Mouse (Mus musculus) adrenal gland, postnatal 36 days (tissue): Measurements from ENCODE around the gene Cd9. TPM values are rescaled to one million over a fixed set of nuclear protein-coding genes. Genes with fewer than 3 reads are reported as not detected.
A peak's percentile ranks its signal among the peaks of the same experiment; 100 is the strongest.

Source experiments
- DNase-seq, 2 experiments: peaks; one replicate each; pipeline ENCODE4 v3.0.0; 2021; ENCODE audit warnings: mixed read lengths in 1 of 2
- total RNA-seq, 2 experiments: library from RNA; stranded (reverse); gene quantifications; 2 replicates each; pipeline ENCODE4 v1.2.3; 2021

The Cd9 gene
- total RNA-seq, 2 experiments from 2014 or later, result 115 to 170 TPM

- DNase-seq, result no peak
These were observed 18.5 kb downstream of the Cd9 start for GRCm38 (mm10) chr6:125476090-125476489.

- no peak for DNase-seq
These were observed 19.4 kb downstream of the Cd9 start for GRCm38 (mm10) chr6:125475184-125475583.

DNA sequence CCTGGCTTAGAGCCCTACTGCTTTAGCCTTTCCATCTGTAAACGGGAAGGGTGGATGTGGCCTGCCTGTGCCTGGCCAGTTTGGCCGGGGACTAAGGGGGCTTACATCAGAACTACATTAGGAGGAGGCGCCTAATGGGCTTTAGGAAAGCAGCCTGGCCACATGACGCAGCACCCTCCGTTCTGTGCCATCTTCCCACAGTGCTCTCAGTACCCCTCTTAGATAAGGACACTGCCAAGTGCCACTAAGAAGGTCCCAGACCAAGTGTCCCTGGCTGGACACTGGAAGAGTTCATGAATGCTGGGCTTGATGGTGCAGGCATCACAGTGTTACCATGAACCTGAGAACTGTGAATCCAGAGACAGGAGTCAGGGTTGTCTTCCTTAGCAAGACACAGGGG is 20.7 kb downstream of the Cd9 start:
- no peak for DNase-seq

DNA sequence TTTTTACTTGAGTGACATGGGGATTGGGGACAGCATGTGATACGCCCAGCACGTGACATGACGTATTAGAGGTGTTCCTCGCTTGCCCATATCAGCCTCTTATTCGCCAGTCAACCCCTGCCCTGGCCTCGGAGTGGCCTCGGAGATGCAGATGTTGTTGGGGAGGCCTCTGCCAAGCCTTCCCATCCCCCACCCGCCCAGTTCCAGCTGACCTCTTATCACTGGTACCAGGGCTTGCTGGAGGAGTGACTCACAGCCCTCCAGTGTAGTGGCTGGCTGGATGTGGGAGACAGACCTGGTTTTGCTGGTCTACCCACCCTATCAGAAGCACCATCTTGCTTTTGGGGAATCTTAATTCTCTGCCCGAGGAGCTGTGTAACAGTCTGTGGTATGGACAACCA is 21.3 kb downstream of the Cd9 start:
- no peak for DNase-seq

GRCm38 (mm10) chr6:125471921-125472320 is 22.7 kb downstream of the Cd9 start:
- no peak for DNase-seq

DNA sequence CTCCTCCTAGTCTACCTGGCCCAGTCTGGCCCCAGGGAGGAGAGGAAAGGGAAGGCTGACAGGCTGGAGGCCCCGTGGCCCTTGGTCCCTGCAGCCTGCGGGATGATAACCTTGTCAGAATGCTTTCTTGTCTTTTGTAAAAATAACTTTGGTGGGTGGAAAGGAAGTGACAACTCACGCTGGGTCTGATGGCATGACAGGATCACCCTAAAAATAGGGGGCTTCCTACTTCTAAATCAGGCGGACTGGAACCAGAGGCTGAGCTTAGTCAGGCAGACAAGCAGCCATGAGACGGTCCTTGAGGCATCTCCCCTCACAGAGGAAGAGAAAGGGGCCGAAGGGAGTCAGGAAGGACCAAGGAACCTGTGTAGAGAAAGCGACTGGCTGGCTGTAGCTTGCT is 23.3 kb downstream of the Cd9 start:
- peak in 1 of 2 experiments; percentile 26 for DNase-seq

GRCm38 (mm10) chr6:125470616-125471015 is 24.0 kb downstream of the Cd9 start:
- no peak for DNase-seq

DNA sequence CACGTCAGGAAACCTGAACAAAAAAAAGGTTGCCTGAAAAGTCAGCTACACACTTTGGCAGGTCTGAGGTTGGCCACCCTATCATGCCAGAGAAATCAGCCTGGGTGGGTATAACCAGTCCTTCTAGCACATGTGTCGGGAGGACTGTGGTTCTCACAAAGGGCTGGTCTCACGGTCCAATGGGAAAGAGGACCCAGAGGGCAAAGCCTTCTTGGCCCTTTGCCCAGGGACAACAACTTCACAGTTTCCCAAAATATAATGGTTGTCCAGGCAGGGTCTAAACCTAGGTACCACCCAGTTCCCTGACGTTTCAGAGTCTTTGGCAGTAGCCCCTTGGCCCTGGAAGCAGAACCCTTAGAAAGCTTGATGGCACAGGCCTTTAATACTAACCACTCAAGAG is 25.4 kb downstream of the Cd9 start:
- no peak for DNase-seq

- DNase-seq, result no peak
These were observed 26.2 kb downstream of the Cd9 start for GRCm38 (mm10) chr6:125468179-125468960.

DNA sequence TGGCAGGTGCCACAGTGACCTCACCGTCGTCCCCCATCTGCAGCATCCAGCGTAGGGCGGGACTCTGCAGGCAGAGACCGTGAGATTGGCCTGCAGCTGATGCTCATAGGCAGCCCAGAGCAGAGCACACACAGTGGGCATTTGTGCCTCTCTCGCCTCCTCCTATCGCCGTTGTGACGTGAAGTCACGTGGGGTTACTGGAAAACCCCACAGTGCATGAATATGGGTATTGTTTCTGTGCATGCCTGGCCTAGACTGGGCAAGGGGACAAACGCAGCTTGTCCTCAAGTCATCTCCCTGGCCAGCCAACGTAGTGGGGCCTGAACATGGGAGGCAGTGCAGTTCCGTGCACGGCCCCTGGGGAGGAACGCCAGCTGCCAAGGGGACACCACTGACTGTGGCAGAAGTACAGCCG is 27.3 kb downstream of the Cd9 start:
- DNase-seq, result no peak

- no peak for DNase-seq
These were observed 32.3 kb downstream of the Cd9 start for GRCm38 (mm10) chr6:125462312-125462711.

- DNase-seq, result no peak
These were observed 32.8 kb downstream of the Cd9 start for GRCm38 (mm10) chr6:125461788-125462187.

DNA sequence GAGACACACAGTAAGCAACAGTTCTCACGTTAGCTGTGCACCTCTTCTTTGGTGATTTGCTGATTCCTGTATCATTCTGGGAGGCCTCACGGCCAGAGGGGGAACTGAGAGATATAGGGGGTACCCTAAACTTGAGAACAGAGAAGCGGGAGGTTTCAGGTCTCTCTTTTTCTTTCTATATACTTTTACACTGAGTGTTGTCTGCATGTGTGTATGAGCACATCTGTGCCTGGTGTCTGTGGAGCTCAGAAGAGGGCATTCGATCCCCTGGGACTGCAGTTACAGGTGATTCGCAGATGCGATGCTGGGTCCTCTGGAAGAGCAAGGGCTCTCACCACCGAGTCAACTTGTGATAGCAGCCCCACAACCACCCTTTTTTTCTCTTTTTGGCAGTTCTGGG is 33.3 kb downstream of the Cd9 start:
- no peak for DNase-seq

GRCm38 (mm10) chr6:125460589-125460988 is 34.0 kb downstream of the Cd9 start:
- DNase-seq, result no peak

DNA sequence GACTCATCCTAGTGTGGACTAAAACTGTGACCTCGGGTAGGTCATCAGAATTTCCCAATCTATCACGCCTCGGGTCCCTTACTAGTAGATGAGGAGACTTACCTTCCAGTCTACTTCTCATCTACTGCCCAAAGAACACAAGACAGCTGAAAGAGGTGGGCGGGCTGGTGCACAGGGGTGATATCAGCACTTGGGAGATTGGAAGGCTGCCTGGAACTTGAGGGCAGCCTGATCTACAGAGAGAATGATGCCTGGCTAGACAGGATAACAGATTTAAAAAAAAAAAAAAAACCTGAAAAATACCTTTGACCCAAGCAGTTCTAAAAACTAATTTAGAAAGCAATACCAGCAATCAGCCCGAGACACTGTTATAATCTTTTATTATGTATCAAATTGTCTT is 34.7 kb downstream of the Cd9 start:
- no peak for DNase-seq

DNA sequence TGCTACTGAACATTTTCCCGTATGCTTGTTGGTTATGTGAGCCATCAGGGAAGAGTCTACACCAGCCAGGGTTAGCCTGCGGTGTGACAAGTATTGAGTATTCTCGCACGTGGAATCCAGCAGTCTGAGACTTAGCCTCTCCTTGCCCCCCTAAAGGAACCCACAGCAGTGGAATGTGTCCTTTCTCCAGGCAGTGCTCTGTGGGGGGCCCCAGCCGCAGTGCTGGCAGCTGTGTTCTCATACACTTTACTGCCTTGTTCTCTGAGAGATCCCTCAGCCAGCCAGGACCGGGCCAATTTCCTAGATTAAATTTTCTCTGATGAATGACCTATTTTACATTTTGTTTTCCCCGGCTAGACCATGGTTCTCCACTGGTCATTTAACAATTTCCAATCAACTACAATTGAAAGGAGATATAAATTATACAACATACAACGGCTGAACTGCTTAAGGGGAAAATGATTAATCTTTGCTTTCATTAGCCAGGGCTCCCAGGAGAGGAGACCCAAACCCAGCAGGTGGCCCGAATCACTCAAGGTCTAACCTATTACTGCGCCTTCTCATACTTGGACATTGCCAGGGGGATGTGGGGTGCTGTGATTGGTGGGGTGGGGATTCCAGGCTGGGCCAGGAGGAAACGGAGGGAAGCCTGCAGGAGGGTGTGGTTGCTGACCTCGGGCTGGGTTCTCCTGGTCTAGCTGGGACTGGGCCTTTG is 38.6 kb downstream of the Cd9 start:
- no peak for DNase-seq

DNA sequence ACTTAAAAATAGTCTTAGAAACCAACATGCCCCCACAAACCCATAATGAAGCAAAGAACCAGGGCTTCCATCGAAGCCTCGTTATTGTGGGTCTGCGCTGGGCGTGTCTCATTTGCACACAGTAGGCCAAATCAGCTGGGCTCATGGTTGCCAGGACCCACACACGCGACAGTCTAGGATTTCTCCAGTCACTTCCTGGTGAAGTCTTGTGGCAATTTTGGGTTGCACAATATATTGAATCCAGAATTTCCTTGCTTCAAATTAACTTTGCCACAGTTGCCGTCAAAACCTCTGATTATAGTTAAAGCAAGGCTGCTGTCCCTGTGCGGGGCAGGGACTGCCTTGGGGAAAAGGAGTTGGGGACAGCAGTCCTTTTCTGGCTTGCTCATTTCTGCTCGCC is 39.9 kb downstream of the Cd9 start:
- DNase-seq, result no peak

DNA sequence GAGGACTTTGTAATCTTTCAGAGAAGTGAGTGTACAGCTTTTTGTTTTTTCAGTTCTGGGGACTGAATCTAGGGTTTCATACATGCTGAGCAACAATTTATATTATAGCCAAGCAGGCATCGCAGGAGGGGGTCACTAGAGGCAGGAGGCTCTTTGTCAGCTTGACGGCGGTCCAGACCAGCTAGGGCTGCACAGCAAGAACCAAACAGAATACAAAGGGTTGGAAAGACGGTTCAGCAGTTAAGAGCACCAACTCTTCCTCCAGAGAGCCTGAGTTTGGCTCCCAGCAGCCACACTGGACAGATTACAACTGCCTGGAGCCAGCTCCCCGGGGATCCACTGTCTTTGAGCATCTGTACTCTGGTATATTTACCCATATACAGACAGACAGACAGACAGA is 40.3 kb downstream of the Cd9 start:
- no peak for DNase-seq

DNA sequence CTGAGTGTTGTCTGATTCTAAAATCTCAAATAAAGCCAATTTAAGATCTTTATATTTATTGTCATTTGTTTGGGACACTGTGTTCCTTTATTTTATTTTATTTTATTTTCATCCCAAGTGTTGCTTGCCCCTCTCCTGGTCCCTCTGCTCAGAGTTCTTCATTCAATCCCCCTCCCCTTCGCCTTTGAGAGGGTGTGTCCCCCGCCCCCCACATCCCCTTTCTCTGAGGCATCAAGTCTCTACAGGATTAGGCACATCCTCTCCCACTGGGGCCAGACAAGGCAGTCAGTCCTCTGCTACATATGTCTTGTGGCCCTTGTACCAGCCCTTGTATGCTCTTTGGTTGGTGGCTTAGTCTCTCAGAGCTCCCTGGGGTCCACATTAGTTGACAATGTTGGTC is 46.9 kb downstream of the Cd9 start:
- DNase-seq, result no peak

- no peak for DNase-seq
These were observed 47.4 kb downstream of the Cd9 start for GRCm38 (mm10) chr6:125447205-125447604.

GRCm38 (mm10) chr6:125445381-125445780 is 49.2 kb downstream of the Cd9 start:
- no peak for DNase-seq

GRCm38 (mm10) chr6:125442591-125442990 is 52.0 kb downstream of the Cd9 start:
- DNase-seq, result no peak

- DNase-seq, result no peak
These were observed 57.8 kb downstream of the Cd9 start for GRCm38 (mm10) chr6:125436753-125437152.
